Mouse (Mus musculus) gastrocnemius, adult 8-10 months (tissue): Measurements from ENCODE around the gene Abhd6. TPM values are rescaled to one million over a fixed set of nuclear protein-coding genes. Genes with fewer than 3 reads are reported as not detected.

Experiments used
- DNase-seq, 2 experiments: peaks; one replicate each; pipeline ENCODE4 v3.0.0; 2022; ENCODE audit warnings: low spot score in 2 of 2
- total RNA-seq, 4 experiments: library from RNA; stranded (reverse); gene quantifications; 2 replicates each; pipeline ENCODE4 v1.2.4; 2022

The Abhd6 gene
- total RNA-seq, 4 experiments from 2014 or later, result 6.8 to 10.2 (median 8.3) TPM

- DNase-seq, result no peak
These were observed 27.1 kb downstream of the Abhd6 start for GRCm38 (mm10) chr14:8029752-8030151.

DNA sequence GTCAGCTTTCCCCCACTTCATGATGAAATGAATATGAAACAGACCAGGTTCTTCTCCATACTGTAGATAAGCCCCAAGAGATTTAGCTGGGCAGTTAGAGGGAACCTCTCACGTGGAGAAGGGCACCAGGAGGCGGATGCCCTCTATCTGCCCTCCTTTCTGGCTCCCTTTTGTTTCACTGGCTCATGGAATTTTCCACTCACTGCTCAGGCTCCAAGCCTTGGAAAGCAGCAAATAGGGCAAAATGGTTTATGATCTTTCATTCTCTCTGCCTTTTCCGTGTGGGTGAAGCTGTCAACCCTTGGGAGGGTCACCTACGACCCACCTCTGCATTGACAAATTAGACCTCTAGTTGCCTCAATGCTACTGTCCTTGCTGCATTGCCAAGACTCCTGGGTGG lies 27.8 kb downstream of the Abhd6 start:
- DNase-seq, result no peak

DNA sequence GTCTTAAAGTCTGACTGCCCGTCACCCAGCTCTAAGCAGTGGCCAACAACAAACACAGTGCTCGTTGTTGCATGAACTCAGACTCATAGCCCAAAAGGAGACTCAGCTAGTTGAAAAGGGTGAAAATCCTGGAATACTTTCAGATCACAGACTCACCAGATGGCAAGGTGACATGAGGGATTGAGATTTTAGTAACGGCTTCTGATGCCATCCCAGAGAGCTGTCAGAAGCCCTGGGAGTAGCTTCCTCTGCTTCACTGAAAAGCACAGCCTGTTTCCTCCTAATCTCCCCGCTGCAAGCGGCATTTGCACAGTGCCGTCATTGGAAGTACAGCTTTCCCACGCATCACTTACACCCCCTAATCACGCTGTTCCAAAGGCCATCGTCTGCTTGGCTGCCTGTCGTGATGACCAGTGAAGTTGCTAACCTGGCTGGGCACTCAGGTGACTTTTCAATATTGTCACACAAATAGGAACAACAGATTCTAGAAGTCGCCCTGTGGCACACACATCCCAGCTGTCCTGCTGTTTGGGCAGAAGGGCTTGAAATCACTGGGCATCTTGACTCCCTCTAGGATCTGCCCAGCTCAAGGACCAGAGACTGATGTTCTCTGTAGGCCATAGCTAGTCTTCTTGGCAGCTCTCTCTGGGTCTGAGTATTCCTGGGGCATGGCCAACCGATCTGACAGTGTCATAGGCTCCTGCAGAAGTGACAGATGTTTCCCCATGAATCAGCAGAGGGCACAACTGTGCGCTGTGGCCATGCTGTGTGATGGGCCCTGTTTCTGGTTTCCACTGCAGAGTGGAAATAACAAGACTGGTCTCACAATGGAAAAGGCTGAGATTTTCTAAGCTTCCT lies 29.6 kb downstream of the Abhd6 start:
- DNase-seq, result no peak

DNA sequence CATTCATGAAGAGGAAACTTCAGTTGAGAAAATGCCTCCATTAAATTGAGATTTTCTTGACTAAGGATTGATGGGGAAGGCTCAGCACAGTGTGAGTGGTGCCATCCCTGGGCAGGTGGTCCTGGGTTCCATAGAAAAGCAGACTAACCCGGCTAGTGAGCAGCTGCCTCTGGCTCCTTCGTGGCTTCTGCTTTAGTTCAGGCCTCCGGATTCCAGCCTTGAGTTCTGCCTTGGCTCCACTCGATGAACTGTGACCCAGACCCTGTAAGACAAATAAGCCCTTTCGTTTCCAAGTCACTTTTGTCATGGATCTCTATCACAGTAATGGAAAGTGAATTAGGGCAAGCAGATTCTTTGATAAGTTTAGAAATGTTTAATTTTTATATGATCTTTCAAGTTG lies 31.9 kb downstream of the Abhd6 start:
- no peak for DNase-seq

GRCm38 (mm10) chr14:8035951-8036350 lies 33.2 kb downstream of the Abhd6 start:
- DNase-seq, result no peak

GRCm38 (mm10) chr14:8036406-8036805 lies 33.7 kb downstream of the Abhd6 start:
- no peak for DNase-seq

DNA sequence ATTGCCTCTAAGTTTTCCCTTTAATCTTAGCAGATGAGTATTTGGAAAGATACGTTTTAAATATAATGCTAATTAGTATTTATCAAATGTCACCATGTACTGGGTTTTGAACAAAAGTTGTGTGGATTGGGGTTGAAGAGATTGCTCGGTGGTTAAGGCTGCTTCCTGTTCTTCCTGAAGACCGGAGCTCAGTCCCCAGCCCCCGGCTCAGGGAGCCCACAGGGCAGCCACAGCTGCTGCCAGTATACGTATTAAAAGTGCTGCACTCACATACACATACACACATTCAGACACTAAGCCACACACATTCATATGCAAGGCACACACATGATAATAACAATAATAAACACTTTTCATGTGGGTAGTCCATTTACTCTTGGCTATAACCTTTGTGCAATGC lies 35.4 kb downstream of the Abhd6 start:
- no peak for DNase-seq

GRCm38 (mm10) chr14:8038791-8039448 lies 36.2 kb downstream of the Abhd6 start:
- peak; percentile 73 to 85 for DNase-seq

GRCm38 (mm10) chr14:8040179-8040578 lies 37.5 kb downstream of the Abhd6 start:
- DNase-seq, result no peak

DNA sequence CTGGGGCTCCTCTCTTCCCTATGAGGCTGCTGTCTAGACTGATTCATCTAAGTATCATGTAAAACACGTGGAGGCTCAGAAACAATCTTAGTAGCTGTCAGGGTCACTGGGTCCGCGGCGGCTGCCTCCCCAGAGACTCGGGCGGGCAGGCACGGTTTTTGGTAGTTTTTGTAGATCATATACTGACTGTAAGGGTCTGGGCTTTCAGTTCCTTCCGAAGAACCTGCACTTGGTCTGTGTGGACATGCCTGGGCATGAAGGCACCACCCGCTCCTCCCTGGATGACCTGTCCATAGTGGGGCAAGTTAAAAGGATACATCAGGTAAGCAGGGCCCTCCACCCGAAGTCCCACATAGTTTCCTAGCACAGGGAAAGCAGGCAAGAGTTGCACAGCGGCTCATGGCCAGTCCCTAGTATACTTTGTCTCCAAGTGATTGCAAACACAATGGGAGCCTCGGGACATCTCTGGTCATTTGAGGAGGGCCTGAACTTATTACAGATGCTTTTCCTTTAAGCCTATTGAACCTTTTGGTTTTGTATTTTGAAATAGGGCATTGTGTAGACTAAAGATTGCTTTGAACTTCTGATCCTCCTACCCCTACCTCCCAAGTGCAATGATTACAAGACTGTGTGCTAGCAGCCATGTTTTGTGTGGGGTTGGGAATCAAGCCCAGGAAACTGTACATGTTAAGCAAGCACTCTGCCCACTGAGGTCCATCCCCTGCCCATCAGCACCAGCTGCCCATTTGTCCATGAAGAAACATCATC lies 38.4 kb downstream of the Abhd6 start:
- DNase-seq, result no peak

DNA sequence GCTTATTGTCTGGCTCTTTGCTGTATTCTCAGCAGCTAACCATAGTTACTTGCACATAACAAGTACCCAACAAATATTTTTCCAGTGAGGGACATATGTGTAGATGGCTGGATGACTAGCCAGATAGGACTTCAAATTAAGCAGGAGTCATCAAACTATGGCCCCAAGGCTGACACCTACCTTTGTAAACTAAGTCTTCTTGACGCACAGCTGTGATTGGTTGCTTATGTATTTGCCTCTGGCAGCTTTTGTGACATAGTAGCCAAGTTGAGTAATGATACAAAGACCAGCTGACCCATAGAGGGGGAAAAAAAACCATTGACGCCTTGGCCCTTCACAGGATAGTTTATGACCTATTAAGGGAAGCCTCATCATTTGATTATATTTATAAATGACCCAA lies 39.4 kb downstream of the Abhd6 start:
- no peak for DNase-seq

DNA sequence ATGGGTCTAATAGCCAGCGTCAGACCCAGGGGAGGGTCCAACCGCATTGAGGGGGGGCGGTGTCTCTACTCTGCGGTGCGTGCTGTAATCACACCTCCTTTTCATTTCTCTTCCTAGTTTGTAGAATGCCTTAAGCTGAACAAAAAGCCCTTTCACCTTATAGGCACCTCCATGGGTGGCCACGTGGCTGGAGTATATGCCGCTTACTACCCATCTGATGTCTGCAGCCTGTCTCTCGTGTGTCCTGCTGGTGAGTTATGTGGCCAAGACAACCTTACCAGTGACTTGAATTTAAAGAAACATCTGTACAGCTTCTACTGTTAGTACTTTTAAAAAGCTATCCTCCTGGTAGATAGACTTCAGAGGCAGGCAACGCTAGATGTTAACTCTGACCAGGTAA lies 39.9 kb downstream of the Abhd6 start:
- no peak for DNase-seq

DNA sequence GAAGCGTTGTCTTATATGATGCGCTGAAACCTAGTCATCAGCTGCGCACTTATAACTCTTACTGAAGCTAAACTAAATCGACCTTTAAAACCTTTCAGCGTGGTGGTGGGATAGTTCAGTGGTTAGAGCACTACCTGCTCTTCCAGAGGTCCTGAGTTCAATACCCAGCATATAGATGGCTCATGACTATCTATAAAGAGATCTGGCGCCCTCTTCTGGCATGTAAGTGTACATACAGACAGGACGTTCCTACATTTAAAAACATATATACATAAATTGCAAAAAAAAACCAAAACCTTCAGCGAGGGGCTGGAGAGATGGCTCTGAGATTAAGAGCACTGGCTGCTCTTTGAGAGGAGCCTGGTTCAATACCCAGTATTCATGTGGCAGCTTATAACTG lies 41.6 kb downstream of the Abhd6 start:
- DNase-seq, result no peak

DNA sequence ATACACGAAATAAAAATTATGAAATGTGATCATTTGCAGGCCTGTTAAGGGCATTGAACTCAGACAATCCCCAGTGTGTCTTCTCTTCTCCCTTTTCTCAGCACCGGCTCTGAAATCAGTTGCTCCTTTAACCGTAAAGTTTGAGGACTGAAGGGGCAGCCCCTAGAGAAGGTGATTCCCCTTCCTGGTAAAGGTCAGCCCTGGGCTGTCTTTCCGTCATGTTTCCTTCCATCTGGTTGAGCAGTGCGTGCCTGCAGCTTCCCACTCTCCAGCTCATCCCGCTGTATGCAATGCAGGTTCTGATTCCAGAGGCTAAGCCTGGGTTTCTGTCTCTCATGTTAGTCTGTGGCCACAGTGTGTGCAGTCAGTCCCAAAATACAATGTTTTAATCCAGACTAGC lies 42.1 kb downstream of the Abhd6 start:
- no peak for DNase-seq

- no peak for DNase-seq
These were observed 42.6 kb downstream of the Abhd6 start for GRCm38 (mm10) chr14:8045187-8045846.

DNA sequence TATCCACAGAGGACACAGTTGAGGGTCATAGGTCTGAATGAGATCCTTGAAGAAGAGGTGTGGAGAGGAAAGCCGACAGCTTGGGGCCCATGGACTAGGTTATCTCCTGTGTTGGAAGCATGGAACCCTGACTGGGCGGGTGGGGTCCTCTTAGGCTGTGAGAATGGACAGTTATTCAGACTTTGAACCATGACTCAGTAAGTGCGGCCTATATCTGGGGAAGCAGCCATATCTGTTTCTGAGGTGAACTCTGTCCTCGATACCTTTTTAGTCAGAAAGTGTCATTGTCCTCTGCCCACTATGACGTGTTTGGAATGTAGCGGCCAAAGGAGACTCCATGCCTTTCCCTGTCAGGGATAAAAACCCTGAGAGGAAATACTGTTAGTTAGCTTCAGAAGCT lies 44.1 kb downstream of the Abhd6 start:
- DNase-seq, result no peak

DNA sequence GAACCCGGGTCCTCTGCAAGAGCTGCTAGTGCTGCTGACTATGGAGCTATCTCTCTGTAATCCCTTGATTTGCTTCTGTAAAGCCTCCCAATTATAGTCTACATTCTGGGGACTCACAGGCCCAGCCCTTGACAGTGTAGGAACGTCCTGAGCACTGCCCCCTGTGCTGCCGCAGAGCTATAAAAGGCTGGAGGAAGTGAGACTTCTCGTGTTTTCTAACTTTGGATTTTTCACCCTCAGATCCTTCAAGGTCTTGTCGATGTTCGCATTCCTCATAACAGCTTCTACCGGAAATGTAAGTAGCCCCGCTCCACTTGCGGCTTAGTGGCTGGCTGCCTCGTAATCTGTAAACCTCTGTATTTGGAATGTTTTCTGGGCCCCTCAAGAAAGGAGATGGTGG lies 46.6 kb downstream of the Abhd6 start:
- DNase-seq, result no peak

DNA sequence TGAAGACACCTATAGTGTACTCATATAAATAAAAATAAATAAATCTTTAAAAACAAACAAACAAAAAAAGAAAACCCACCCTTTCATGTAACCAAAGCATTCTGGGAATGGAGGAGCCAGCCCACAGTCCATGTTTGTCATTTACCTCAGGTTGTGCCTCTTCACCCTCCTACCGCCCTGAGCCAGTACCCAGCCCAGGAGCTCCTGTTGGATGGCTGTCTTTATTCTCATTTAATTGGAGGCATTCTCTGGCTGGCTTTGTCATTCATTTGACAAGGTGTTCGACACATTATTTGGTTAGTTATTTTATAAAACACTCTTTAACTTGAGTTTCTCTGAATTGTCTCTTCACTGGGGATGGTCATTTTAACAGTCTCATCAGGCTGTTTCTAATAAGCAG lies 49.2 kb downstream of the Abhd6 start:
- no peak for DNase-seq

DNA sequence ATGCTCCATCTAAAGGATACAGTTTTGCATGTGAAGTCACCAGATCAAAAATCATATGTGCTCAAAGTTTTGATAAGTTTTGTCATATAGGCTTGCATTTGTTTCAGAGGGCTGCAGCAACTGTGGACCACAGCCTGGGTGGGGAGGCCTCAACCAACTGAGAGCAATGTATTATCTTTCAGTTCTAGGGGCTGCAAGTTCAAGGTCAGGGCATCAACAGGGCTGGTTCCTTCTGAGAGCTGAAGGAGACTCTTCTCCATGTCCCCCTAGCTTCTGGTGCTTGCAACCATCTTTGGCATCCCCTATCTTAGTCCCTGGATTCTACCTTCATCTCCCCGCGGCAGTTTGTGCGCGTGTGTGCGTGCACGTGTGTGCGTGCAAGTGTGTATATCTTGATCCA lies 50.0 kb downstream of the Abhd6 start:
- DNase-seq, result no peak

GRCm38 (mm10) chr14:8054310-8055102 lies 51.8 kb downstream of the Abhd6 start:
- no peak for DNase-seq

DNA sequence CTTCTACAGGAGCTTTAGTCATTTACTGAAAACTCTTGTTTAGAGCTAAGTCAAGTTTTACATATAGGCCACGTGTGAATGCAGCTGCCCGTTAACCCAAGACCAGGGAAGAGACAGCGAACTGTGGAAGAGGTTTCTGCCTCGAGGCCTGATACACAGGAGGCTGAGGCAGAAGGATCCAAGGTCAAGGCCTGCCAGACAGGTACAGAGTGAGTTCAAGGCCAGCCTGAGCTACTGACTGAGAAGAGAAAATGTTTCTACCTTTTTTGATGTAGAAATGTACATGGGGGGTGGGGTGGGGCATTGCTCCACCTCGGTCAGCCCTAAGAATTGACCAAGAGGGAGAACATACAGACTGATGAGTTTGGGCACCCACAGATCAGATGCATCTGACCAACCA lies 53.4 kb downstream of the Abhd6 start:
- no peak for DNase-seq
